9 mouse cellular contexts compared by ENCODE assay signal in the genomic region with DNA sequence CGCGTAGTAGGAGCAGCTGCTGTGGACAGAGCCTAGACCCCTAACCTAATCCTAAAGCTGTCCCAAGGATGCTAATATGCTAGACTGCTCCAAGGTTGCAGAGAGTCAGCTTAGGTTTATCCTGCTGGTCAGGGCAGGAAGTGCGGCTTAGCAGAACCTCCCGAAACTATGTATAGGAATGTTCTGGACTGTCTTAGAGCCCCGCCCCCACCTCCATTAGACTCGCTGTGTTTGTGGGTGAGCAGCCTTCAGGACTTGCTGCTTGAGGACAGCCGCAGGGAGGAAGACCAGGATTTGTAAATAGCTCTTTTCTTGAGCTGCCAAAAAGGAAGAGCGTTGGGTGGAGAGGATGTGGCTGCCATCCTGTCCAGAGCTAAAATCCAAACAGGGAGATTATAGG. TPM values are rescaled to one million over a fixed set of nuclear protein-coding genes. Genes with fewer than 3 reads are reported as not detected.
A peak's percentile ranks its signal among the peaks of the same experiment; 100 is the strongest.
DNase-seq lines count a peak whose midpoint lies in the region.
"Had no signal": no experiment of that assay in that cellular context is flagged by ENCODE, and none has a peak within 500 bp of the region (broad histone marks: within the 10 kb centered on the region; RNA-seq: fewer than 3 reads in every experiment).

No protein-coding gene starts in this region.

- H3K27ac ChIP-seq in limb, embryonic 10.5 days: no peak overlapping the region
- H3K27ac ChIP-seq: embryonic facial prominence, embryonic 13.5 days had no signal

- H3K36me3 ChIP-seq in limb, embryonic 10.5 days: no peaks in the 10 kb centered on the region
- H3K36me3 ChIP-seq: embryonic facial prominence, embryonic 13.5 days had no signal

- no peak overlapping the region for H3K4me3 ChIP-seq in limb, embryonic 10.5 days
- H3K4me3 ChIP-seq: embryonic facial prominence, embryonic 13.5 days had no signal

- H3K4me1 ChIP-seq in limb, embryonic 10.5 days: peaks cover 50% of the 10 kb centered on the region

- peak; percentile 25 for DNase-seq in adrenal gland, adult 2 months
- no peak for DNase-seq in adrenal gland, adult 8-10 months
- peak; percentile 42 for DNase-seq in thymus, postnatal 4 days
- no peak for DNase-seq in thymus, postnatal 36 days
- peak; percentile 43 for DNase-seq in limb, embryonic 10.5 days (ENCODE audit: low spot score)
- DNase-seq in right cerebral cortex, postnatal 4 days: no peak
- no peak for DNase-seq in thymus, postnatal 10 days (ENCODE audit: low spot score in 2 of 2)
- no peak for DNase-seq in ovary, adult 18-20 months (ENCODE audit: low spot score)

- no peaks in the 10 kb centered on the region for H3K9me3 ChIP-seq in limb, embryonic 10.5 days (replicated peaks)
- H3K9me3 ChIP-seq: embryonic facial prominence, embryonic 13.5 days had no signal

- H3K27me3 ChIP-seq in limb, embryonic 10.5 days (ENCODE audit: low read depth, poor library complexity, severe bottlenecking): no peaks in the 10 kb centered on the region
- H3K27me3 ChIP-seq: embryonic facial prominence, embryonic 13.5 days had no signal

- WGBS in limb, embryonic 10.5 days: 86% methylated on average over 8 of the region's 8 CpGs

RNA-seq across cellular contexts. Expression of a gene that starts 59.7 kb away (rescaled TPM):
- total RNA-seq in adrenal gland, adult 2 months (2021): 10 to 100 TPM; 17.7 to 30.9 TPM
- 7.4 and 8.3 TPM in 2 replicates for polyA plus RNA-seq in adrenal gland, adult 2 months (2012; rRNA removed)
- 10 to 100 TPM; 34.3 to 42.2 (median 35.7) TPM for total RNA-seq in adrenal gland, adult 8-10 months (2022)
- 92.8 and 93.9 TPM in 2 replicates for polyA plus RNA-seq in limb, embryonic 10.5 days (2016; fragmentation: Nextera tagmentation; extraction: Ambion mirVana)

Comparison
In these comparisons a context has a peak if more than half of its experiments do, and no peak if none do; other contexts are left out.
1. DNase-seq: peak in adrenal gland, adult 2 months (single experiment), thymus, postnatal 4 days (single experiment) and limb, embryonic 10.5 days (single experiment); none in adrenal gland, adult 8-10 months (single experiment), thymus, postnatal 36 days (0 of 2), right cerebral cortex, postnatal 4 days (single experiment), thymus, postnatal 10 days (0 of 2) and ovary, adult 18-20 months (single experiment).